Mouse (Mus musculus) MEL (cell line): Measurements from ENCODE around the gene Kctd17. TPM values are rescaled to one million over a fixed set of nuclear protein-coding genes. Genes with fewer than 3 reads are reported as not detected.
A peak's percentile ranks its signal among the peaks of the same experiment; 100 is the strongest.

ENCODE experiments used
- DNase-seq: peaks from one replicate; pipeline ENCODE4 v3.0.0; 2011; ENCODE audit warnings: low read depth, low spot score
- H3K27ac ChIP-seq: 2 replicates; pipeline ENCODE4 v1.5.1; 2012; ENCODE audit warnings: low read depth, mild to moderate bottlenecking, control low read depth, low read length, moderate library complexity; ENCODE audit not compliant: control insufficient read depth
- H3K27me3 ChIP-seq, 2 experiments: fragments of 150-350 bp in 1 of 2; sonication (generic) in 1 of 2; 2 replicates each; pipeline ENCODE4 v1.6.1; 2012; ENCODE audit warnings: low read length in 2 of 2, mild to moderate bottlenecking in 2 of 2, improper control_type of control experiment in 1 of 2, moderate library complexity in 1 of 2; ENCODE audit not compliant: insufficient read depth in 2 of 2, control insufficient read depth in 1 of 2
- H3K36me3 ChIP-seq, 2 experiments: 2 replicates each; pipeline ENCODE4 v1.6.1; 2012 to 2014; ENCODE audit warnings: low read length in 2 of 2, improper control_type of control experiment in 1 of 2, inconsistent platforms in 1 of 2, mild to moderate bottlenecking in 1 of 2; ENCODE audit not compliant: insufficient read depth in 2 of 2, control insufficient read depth in 1 of 2
- H3K4me1 ChIP-seq, 2 experiments: fragments of 150-350 bp in 1 of 2; sonication (generic) in 1 of 2; 2 replicates each; pipeline ENCODE4 v1.6.1; 2012; ENCODE audit warnings: low read length in 2 of 2, improper control_type of control experiment in 1 of 2, mild to moderate bottlenecking in 1 of 2; ENCODE audit not compliant: insufficient read depth in 2 of 2, control insufficient read depth in 1 of 2
- H3K4me3 ChIP-seq, 2 experiments: fragments of 150-350 bp in 1 of 2; sonication (generic) in 1 of 2; 2 replicates each; pipeline ENCODE4 v1.5.1; 2012; ENCODE audit warnings: low read depth in 2 of 2, low read length in 2 of 2, mild to moderate bottlenecking in 2 of 2, moderate library complexity in 2 of 2, control low read depth in 1 of 2, improper control_type of control experiment in 1 of 2; ENCODE audit not compliant: control insufficient read depth in 1 of 2, insufficient read depth in 1 of 2
- H3K79me2 ChIP-seq: 2 replicates; pipeline ENCODE4 v1.6.1; 2012; ENCODE audit warnings: mild to moderate bottlenecking, low read length, moderate library complexity; ENCODE audit not compliant: control insufficient read depth, poor library complexity, insufficient read depth
- H3K9ac ChIP-seq: 2 replicates; pipeline ENCODE4 v1.6.1; 2012; ENCODE audit warnings: low read depth, mild to moderate bottlenecking, control low read depth, low read length, moderate library complexity; ENCODE audit not compliant: control insufficient read depth, poor library complexity, severe bottlenecking
- H3K9me3 ChIP-seq: fragments of 150-350 bp; sonication (generic); replicated peaks from 2 replicates; pipeline ENCODE4 v1.6.1; 2012; ENCODE audit warnings: mild to moderate bottlenecking, low read length, improper control_type of control experiment, moderate library complexity; ENCODE audit not compliant: insufficient read depth
- CHD1 ChIP-seq: IDR thresholded peaks from 2 replicates; pipeline ENCODE4 v1.6.1; 2012; ENCODE audit warnings: low read depth, mild to moderate bottlenecking, inconsistent platforms, low read length, improper control_type of control experiment
- CTCF ChIP-seq, 3 experiments: IDR thresholded peaks in 2 of 3; conservative IDR thresholded peaks in 1 of 3; 2 replicates each; pipeline ENCODE4 v1.5.1; 2011 to 2012; ENCODE audit warnings: low read length in 3 of 3, low read depth in 2 of 3, mild to moderate bottlenecking in 2 of 3, improper control_type of control experiment in 1 of 3, inconsistent platforms in 1 of 3, mixed read lengths in 1 of 3, moderate library complexity in 1 of 3; ENCODE audit not compliant: control insufficient read depth in 1 of 3, insufficient read depth in 1 of 3, poor library complexity in 1 of 3, severe bottlenecking in 1 of 3
- ELF1 ChIP-seq: IDR thresholded peaks from 2 replicates; pipeline ENCODE4 v1.6.1; 2014; ENCODE audit warnings: low read depth, mild to moderate bottlenecking, inconsistent platforms, low read length, improper control_type of control experiment, moderate library complexity
- ETS1 ChIP-seq: IDR thresholded peaks from 2 replicates; pipeline ENCODE4 v1.6.1; 2012; ENCODE audit warnings: low read depth, mild to moderate bottlenecking, inconsistent platforms, low read length, improper control_type of control experiment, moderate library complexity
- GATA1 ChIP-seq: IDR thresholded peaks from 2 replicates; pipeline ENCODE4 v1.6.1; 2011; ENCODE audit warnings: low read depth, low read length, improper control_type of control experiment
- HCFC1 ChIP-seq: IDR thresholded peaks from 2 replicates; pipeline ENCODE4 v1.6.1; 2012; ENCODE audit warnings: low read depth, mild to moderate bottlenecking, inconsistent platforms, low read length, improper control_type of control experiment, moderate library complexity
- MAFK ChIP-seq: IDR thresholded peaks from 2 replicates; pipeline ENCODE4 v1.6.1; 2011; ENCODE audit warnings: low read depth, mild to moderate bottlenecking, low read length, improper control_type of control experiment, borderline replicate concordance
- MEF2A ChIP-seq: IDR thresholded peaks from 2 replicates; pipeline ENCODE4 v1.6.1; 2014; ENCODE audit warnings: low read depth, mild to moderate bottlenecking, inconsistent platforms, low read length, improper control_type of control experiment; ENCODE audit not compliant: poor library complexity, insufficient replicate concordance, severe bottlenecking; ENCODE audit errors: extremely low read depth
- MXI1 ChIP-seq: IDR thresholded peaks from 2 replicates; pipeline ENCODE4 v1.6.1; 2011; ENCODE audit warnings: mild to moderate bottlenecking, low read depth, low read length, improper control_type of control experiment
- POLR2A ChIP-seq, 2 experiments: IDR thresholded peaks; 2 replicates each; pipeline ENCODE4 v1.6.1; 2011 to 2012; ENCODE audit warnings: low read length in 2 of 2, mild to moderate bottlenecking in 2 of 2, control low read depth in 1 of 2, improper control_type of control experiment in 1 of 2, low read depth in 1 of 2, moderate library complexity in 1 of 2; ENCODE audit not compliant: control insufficient read depth in 1 of 2, insufficient read depth in 1 of 2, poor library complexity in 1 of 2
- POLR2AphosphoS5 ChIP-seq: IDR thresholded peaks from 2 replicates; pipeline ENCODE4 v1.6.1; 2012; ENCODE audit warnings: low read depth, borderline replicate concordance, mild to moderate bottlenecking, inconsistent platforms, low read length, moderate library complexity, mixed read lengths
- RAD21 ChIP-seq: IDR thresholded peaks from 2 replicates; pipeline ENCODE4 v1.6.1; 2011; ENCODE audit warnings: mild to moderate bottlenecking, low read depth, low read length, improper control_type of control experiment
- SIN3A ChIP-seq: IDR thresholded peaks from 2 replicates; pipeline ENCODE4 v1.6.1; 2012; ENCODE audit warnings: low read length, improper control_type of control experiment, inconsistent platforms
- SMC3 ChIP-seq: IDR thresholded peaks from 2 replicates; pipeline ENCODE4 v1.6.1; 2011; ENCODE audit warnings: low read depth, low read length, improper control_type of control experiment
- TAL1 ChIP-seq: IDR thresholded peaks from 2 replicates; pipeline ENCODE4 v1.6.1; 2012; ENCODE audit warnings: mild to moderate bottlenecking, inconsistent platforms, low read length, moderate library complexity, mixed read lengths
- ZC3H11A ChIP-seq: IDR thresholded peaks from 2 replicates; pipeline ENCODE4 v1.6.1; 2012; ENCODE audit warnings: low read depth, mild to moderate bottlenecking, inconsistent platforms, low read length, improper control_type of control experiment
- ZKSCAN1 ChIP-seq: IDR thresholded peaks from 2 replicates; pipeline ENCODE4 v1.6.1; 2012; ENCODE audit warnings: low read depth, mild to moderate bottlenecking, inconsistent platforms, low read length, improper control_type of control experiment, moderate library complexity
- ZNF384 ChIP-seq: IDR thresholded peaks from 2 replicates; pipeline ENCODE4 v1.6.1; 2012; ENCODE audit warnings: low read depth, mild to moderate bottlenecking, inconsistent platforms, low read length, improper control_type of control experiment
- polyA plus RNA-seq, 2 experiments: library from polyadenylated mRNA; stranded (reverse) in 1 of 2; unstranded in 1 of 2; fragments of >175 nt in 1 of 2; fragments of >200 nt in 1 of 2; gene quantifications; 2 replicates each; pipeline versions ENCODE4 v1.2.1 to v1.2.4; 2012; ENCODE audit warnings: low replicate concordance in 2 of 2, low read depth in 1 of 2; ENCODE audit not compliant: insufficient read length in 2 of 2, insufficient read depth in 1 of 2, missing spikeins in 1 of 2
- total RNA-seq: library from RNA; depleted of rRNA; stranded (reverse); fragments of 300-350 nt; gene quantifications from 2 replicates; pipeline ENCODE4 v1.2.3, GENCODE M21; 2012

Kctd17 gene
- total and polyA plus RNA-seq, 3 experiments = not detected

GRCm38 (mm10) chr15:78430874-78431273, 2.5 kb downstream of the Kctd17 start:
- Histone ChIP-seq H3K4me1 (no peaks in the 10 kb centered on the region), H3K9me3 (no peaks in the 10 kb centered on the region), H3K79me2 (no peaks in the 10 kb centered on the region), H3K27me3 (no peaks in the 10 kb centered on the region), H3K4me3 (no peak overlapping the region), H3K27ac (no peak overlapping the region), H3K9ac (no peak overlapping the region), H3K36me3 (no peaks in the 10 kb centered on the region)
- TF ChIP-seq ZKSCAN1 = no peak
- TF ChIP-seq SIN3A = no peak
- no peak for TF ChIP-seq ZC3H11A
- no peak for TF ChIP-seq MXI1
- no peak for TF ChIP-seq POLR2AphosphoS5
- no peak for TF ChIP-seq ZNF384
- DNase-seq = no peak

- H3K27ac ChIP-seq = no peak overlapping the region
Measured at GRCm38 (mm10) chr15:78431541-78432121, 3.3 kb downstream of the Kctd17 start.

GRCm38 (mm10) chr15:78434896-78435520, 6.6 kb downstream of the Kctd17 start:
- no peaks in the 10 kb centered on the region for H3K9me3 ChIP-seq
- no peak overlapping the region for H3K9ac ChIP-seq
- no peak overlapping the region for H3K27ac ChIP-seq
- peak; percentile 65 for TF ChIP-seq SMC3
- no peak for TF ChIP-seq TAL1
- no peak for TF ChIP-seq ELF1
- TF ChIP-seq MAFK = no peak
- TF ChIP-seq CTCF (IDR thresholded peaks at IDR 0.05 in 2 of 3, conservative IDR thresholded peaks at IDR 0.05 in 1 of 3; ENCODE audit: control insufficient read depth in 1 of 3, insufficient read depth in 1 of 3, low read depth in 2 of 3, low read length in 3 of 3, poor library complexity in 1 of 3, severe bottlenecking in 1 of 3) = peak; percentile 56 to 69 (median 66)
- TF ChIP-seq RAD21 = peak; percentile 46
- TF ChIP-seq HCFC1 = no peak
- TF ChIP-seq, all 39 proteins: peak for 3
- H3K4me3 ChIP-seq = no peak overlapping the region
- peaks cover 13 to 21% of the 10 kb centered on the region in 2 experiments for H3K4me1 ChIP-seq
- no peaks in the 10 kb centered on the region for H3K27me3 ChIP-seq
- no peaks in the 10 kb centered on the region for H3K79me2 ChIP-seq
- H3K36me3 ChIP-seq = peaks cover 0 to 7% of the 10 kb centered on the region in 2 experiments; a peak in 2 of 4 replicates
- peak; percentile 54 for DNase-seq

More at GRCm38 (mm10) chr15:78431541-78432121, 3.3 kb downstream of the Kctd17 start:
- DNase-seq = no peak
- Histone ChIP-seq H3K36me3 (no peaks in the 10 kb centered on the region), H3K4me1 (peaks cover 0 to 3% of the 10 kb centered on the region in 2 experiments; a peak in 2 of 4 replicates), H3K79me2 (no peaks in the 10 kb centered on the region), H3K4me3 (no peak overlapping the region), H3K9ac (no peak overlapping the region)
- TF ChIP-seq RAD21 = no peak
- no peak for TF ChIP-seq ETS1
- TF ChIP-seq ELF1 = no peak
- no peak for TF ChIP-seq ZC3H11A
- TF ChIP-seq CTCF (IDR thresholded peaks at IDR 0.05 in 2 of 3, conservative IDR thresholded peaks at IDR 0.05 in 1 of 3; ENCODE audit: control insufficient read depth in 1 of 3, insufficient read depth in 1 of 3, low read depth in 2 of 3, low read length in 3 of 3, poor library complexity in 1 of 3, severe bottlenecking in 1 of 3) = no peak
- TF ChIP-seq MEF2A = no peak
- no peak for TF ChIP-seq POLR2A (IDR thresholded peaks at IDR 0.05; ENCODE audit: control insufficient read depth in 1 of 2, insufficient read depth in 1 of 2, low read depth in 1 of 2, low read length in 2 of 2, poor library complexity in 1 of 2)
- TF ChIP-seq GATA1 = no peak
- no peak for TF ChIP-seq CHD1
- TF ChIP-seq, all 39 proteins: peak for 0
- H3K9me3 ChIP-seq = no peaks in the 10 kb centered on the region
- H3K27me3 ChIP-seq = no peaks in the 10 kb centered on the region
